Mouse (Mus musculus): ENCODE measurements around the gene Rps13.

DNA sequence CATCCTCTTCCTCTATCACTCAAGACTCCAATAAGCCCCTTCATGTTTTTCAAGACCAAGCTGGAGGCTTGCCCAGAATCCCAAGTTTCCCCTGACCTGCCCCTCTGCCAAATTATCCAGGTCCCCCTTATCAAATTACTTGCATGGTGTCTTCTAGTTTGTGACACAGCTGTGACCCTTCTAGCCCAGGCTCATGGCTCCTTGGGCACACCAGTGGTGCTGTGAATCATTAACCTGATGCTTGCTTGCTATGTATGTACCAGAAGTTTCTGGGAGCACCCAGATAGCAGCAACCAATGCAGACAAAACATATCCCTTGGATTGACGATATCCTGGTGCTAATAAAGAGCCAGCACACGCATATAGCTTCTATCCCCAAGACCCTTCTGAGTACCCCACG, 45.0 kb downstream of the Rps13 start:
- no peak for TF ChIP-seq CEBPB (IDR thresholded peaks at IDR 0.05; ENCODE audit: insufficient read depth, poor library complexity, severe bottlenecking)
- TF ChIP-seq POLR2A (IDR thresholded peaks at IDR 0.05; ENCODE audit: insufficient read length, low read depth) = no peak
- TF ChIP-seq MYOD1 (IDR thresholded peaks at IDR 0.05; ENCODE audit: control insufficient read depth in 1 of 3, insufficient read length in 2 of 3, low read depth in 2 of 3) = no peak
- no peak for TF ChIP-seq E2F4 (IDR thresholded peaks at IDR 0.05; ENCODE audit: insufficient read depth)
- TF ChIP-seq POLR2AphosphoS2 (IDR thresholded peaks at IDR 0.05; ENCODE audit: insufficient read length, low read depth) = no peak
- no peak for TF ChIP-seq MAX (IDR thresholded peaks at IDR 0.05; ENCODE audit: low read depth)
